Mouse (Mus musculus): ENCODE data around the gene Arl6ip5.
A peak's percentile ranks its signal among the peaks of the same experiment; 100 is the strongest.
"Not testable (repeated sequence)": the region's sequence is repeated elsewhere in the genome, so short reads cannot be mapped to it uniquely, and the experiment has no call there.

The Arl6ip5 gene

DNA sequence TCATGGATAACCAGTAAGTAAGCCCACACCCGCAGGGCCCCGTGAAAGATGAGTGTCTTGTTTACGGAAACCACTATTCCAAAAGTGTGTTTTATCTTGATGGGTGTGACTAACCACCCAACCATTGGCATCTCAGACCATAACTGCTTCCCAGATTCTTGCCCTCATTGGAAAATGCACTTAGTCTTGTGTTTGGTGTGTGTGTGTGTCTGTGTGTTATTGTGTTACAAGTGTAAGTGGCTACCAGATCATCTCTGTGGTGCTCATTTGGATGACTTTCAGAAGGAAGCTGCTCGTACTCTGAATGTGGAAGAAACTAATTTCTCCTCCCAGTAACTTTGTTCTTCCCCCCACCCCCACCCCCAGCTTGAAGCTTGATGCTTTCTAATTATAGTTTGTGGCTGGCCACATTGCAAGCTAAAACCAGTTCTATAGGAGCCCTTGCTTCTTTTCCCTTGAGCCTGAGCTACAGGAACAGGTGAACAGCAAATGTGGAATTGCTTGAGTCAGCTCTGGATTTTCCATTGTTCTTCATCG is 12.5 kb downstream of the Arl6ip5 start:
- no peak for DNase-seq (ENCODE audit: inconsistent age in 2 of 2, low spot score in 1 of 2)

DNA sequence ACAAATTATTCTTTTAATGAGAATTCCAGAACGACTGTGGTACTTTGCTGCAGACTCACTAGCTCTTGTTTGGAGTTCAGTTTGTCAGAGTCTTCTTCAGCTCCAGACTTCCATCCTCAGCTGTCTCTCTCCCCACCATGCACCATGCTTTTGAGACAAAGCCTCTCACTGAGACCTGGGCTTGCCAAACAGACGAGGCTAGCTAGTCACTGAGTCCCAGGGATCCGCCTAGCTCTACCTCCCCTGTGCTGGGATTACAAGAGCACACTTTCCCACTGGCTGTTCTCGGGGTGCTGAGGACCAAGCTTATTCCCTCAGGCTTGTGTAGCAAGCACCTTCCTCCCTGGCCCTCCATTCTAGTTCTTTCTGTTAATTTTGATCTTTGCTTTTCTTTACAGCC is 13.1 kb downstream of the Arl6ip5 start:
- DNase-seq (ENCODE audit: inconsistent age in 2 of 2, low spot score in 1 of 2) = no peak

DNA sequence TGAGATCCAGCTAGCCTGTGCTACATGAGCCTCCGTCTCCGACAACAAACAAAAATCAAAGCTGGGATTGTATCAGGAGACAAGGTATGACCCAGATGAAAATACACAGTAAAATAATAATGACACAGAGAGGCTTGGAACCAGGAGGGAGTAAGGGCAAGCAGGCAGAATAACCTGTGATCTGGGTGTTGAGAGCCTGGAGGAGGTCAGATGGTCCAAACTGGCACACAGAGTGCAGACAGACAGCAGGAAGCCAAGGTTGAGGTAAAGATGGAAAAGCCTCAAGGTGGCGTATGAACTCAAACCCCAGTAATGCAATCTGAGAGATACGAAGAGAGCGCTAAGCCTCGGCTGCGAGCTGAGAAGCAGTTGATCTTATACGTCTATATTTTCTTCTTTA is 14.0 kb downstream of the Arl6ip5 start:
- no peak for DNase-seq (ENCODE audit: inconsistent age in 2 of 2, low spot score in 1 of 2)

DNA sequence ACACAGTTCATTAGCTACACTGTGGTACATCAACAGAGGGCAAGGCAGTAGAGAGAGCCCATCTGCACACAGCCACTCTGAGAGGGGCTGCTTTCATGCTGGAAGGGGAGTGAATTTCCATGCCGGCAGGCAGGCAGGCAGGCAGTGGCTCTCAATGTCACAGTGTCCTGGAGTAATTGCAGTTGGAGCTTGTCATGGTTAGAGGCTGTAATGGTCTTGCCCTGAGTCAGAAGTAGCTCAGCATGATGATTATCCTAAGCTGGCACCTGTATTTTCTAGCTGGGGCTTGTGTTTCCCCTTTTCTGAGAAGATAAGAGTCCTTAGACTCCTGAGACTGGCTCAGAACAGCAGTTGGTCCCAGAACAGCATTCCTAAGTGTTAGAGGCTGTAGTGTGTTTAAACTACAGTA is 15.6 kb downstream of the Arl6ip5 start:
- DNase-seq (ENCODE audit: inconsistent age in 2 of 2, low spot score in 1 of 2) = no peak

DNA sequence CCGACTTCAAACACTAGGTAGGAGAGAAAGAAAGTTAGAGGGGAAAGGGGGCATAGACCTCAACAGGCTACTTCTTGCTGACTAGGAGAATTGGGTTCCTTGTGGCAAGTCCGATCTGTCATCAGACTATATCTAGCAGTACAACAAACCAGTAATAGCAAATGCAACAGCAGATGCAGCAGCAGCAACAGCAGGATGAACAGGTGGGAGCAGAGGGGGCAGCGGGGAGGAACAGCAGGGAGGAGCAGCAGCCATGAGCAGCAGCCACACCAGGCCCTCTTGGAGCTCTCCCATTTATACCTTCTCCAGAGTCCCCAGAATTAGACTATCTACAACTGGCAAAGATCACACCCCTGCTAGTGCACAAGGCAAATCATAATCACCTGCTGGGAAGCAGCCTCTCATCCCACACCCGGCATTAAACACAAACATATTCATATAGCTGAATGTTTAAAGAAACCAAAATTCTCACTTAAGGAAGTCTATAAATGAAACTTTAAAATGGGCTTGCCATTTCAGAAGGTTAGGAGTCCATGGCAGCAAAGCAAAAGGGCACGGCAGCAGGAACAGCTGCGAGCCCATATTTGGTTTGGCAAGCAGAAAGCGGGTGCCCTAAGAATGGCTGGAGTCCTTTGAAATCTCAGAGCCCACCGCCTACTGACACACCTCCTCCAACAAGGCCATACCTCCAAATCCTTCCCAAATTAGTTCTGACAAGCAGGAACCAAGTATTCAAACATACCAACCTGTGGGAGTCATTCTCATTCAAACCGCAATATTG is 16.8 kb downstream of the Arl6ip5 start:
- no peak for DNase-seq (ENCODE audit: inconsistent age in 2 of 2, low spot score in 1 of 2)

DNA sequence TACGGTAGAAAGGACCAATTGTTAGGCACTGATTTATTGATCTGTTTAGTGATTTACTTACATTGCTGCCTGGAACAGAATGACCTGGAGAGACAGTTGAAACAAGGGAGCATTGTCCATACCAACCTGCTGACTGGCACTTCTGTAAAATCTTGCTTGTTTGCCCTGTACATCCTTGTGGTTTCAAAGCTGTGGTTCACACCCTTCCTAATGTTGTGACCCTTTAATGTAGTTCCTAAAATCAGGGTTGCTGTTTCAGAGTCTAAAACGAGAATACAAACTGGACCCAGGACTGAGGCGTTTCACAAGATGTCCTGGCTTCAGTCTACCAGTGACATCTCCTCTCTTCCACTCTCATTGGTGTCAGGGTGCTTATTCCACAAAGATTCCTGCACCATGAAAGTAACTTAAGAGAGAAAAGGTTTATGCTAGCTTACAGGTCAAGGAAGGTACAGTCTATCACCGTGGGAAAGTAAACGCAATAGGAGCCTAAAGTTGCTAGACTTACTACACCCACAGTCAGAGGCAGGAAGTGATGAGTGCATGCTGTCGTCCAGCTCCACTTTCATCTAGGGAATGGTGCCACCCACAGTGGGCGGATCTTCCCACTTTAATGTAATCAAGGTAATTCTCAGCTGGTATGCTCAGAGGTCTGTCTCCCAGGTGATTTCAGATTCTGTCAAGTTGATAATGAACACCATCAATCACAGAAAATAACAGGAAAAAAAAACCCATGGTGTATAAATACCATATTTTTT is 24.6 kb downstream of the Arl6ip5 start:
- DNase-seq (ENCODE audit: inconsistent age in 2 of 2, low spot score in 1 of 2) = no peak

DNA sequence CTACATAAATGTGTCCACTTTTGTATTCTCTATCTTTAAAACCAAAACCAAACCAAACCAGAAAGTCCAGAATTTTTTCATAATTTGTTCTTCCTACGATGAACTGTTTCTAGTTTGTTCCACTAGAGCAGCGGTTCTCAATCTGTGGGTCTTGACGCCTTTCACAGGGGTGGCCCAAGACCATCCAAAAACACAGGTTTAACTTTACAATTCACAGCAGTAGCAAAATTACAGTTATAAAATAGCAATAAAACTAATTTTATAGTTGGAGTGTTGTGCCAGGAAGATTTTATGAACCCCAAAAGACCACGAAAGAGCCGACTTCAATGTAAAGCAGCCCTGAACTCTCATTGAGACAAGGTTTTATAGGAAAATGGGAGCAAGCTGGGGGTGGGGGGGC is 25.6 kb downstream of the Arl6ip5 start:
- no peak for DNase-seq (ENCODE audit: inconsistent age in 2 of 2, low spot score in 1 of 2)

DNA sequence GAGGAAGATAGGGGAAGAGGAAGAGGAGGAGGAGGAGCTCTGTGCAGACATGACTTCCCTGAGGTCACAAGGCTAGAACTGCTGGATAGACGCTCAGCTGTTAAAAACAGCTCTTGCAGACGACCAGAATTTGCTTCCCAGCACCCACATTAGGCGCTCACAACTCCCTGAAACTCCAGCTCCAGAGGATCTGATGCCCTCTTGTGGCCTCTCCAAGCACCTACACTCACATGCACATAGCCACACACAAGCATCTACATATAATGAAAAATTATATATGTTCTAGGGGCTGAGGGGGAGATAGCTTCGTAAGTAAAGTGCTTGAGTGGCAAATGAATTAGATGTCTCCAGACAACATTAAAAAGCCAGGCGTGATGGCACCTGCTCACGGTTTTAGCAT is 28.9 kb downstream of the Arl6ip5 start:
- DNase-seq (ENCODE audit: inconsistent age in 2 of 2, low spot score in 1 of 2) = no peak

DNA sequence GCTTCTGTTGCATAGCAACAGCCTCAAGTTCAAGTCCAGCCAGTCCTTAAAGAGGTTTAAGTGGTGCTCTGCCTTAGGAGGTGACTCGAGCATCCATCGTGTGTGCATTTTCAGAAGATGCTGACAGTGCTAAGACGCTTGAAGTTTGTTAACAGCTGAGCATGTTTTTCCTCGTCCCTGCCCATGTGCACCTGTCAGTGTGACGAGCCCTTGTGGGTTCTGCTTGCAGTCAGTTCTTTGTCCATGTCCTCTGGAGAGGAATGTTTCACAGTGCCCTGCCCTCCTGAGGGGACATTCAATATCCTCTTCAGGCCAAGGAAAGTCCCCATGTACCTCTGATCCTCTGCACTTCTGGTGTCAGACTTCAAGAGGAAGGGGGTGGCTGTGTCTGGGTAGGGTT is 29.6 kb downstream of the Arl6ip5 start:
- no peak for DNase-seq (ENCODE audit: inconsistent age in 2 of 2, low spot score in 1 of 2)

DNA sequence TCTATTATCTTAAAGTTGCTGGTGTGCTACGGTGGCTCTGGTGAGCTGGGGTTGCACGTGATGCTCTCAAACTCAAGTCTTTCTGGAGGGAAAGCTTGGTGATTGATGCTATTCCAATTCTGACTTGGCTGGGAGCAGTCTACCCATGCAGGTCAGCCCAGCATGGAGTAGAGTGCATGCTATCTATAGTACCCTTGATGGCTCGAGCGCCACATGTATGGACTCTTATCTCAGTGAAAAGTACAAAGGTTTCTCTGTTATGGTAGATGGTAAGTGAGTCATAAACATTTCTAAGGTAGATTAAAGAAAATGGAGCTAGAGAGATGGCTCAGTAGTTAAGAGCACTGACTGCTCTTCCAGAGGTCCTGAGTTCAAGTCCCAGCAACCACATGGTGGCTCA is 32.0 kb downstream of the Arl6ip5 start:
- no peak for DNase-seq (ENCODE audit: inconsistent age in 2 of 2, low spot score in 1 of 2)

DNA sequence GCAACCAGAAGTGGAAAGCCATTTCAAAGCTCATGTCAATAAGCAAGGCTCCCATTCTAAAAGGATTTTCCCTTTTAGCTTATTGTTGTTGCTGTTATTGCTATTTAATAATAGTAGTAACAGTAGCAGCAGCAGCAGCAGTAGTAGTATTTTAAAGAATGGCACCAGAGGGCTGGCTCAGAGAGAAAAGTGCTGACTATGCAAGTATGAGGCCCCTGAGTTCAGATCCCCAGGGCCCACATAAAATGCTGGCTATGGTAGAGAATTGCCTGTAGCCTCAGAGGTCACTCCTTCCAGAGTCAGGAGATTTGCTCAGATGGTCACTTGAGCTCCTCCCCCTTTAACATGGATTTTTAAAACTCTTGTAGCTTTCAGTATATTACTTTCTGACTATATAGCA is 34.7 kb downstream of the Arl6ip5 start:
- no peak for DNase-seq (ENCODE audit: inconsistent age in 2 of 2, low spot score in 1 of 2)

DNA sequence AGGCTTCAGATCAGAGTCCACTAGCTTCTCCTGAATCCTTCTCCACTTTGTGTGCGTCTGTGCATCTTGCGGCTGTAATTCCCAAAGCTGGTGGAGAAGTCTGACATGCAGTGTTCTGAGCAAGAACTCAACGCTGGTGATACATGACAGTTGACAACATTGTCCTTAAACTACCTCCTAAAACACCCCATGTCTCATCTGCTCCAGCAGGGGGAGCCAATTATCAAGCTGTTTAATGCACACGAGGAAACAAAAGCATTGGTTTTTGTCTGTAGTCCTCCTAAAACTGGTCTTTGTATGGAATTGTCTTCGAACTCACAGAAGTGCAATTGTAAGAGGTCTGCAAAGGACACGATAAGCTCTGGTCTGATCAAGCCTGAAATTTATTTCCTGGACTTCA is 40.5 kb downstream of the Arl6ip5 start:
- DNase-seq (ENCODE audit: inconsistent age in 2 of 2, low spot score in 1 of 2) = peak; percentile 42 to 86

DNA sequence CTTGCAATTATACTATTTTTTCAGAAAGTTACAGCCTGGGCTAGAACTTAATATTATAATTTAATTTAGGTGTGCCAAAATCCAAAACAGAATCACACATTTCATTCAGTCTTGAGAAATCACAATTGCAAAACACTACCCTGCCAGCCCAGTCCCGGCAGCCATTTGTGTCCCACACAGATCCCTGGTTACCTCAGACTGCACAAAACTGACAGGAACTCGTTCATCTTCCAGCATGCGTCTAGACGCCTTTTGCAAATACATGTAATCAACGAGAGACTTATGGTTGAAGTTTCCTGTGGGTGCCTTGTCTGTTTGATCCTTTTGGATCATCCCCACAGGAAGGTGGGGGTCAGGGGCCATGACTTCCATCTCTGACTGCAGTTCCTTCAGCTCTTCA is 41.6 kb downstream of the Arl6ip5 start:
- DNase-seq (ENCODE audit: inconsistent age in 2 of 2, low spot score in 1 of 2) = peak in 1 of 2 experiments; percentile 35

DNA sequence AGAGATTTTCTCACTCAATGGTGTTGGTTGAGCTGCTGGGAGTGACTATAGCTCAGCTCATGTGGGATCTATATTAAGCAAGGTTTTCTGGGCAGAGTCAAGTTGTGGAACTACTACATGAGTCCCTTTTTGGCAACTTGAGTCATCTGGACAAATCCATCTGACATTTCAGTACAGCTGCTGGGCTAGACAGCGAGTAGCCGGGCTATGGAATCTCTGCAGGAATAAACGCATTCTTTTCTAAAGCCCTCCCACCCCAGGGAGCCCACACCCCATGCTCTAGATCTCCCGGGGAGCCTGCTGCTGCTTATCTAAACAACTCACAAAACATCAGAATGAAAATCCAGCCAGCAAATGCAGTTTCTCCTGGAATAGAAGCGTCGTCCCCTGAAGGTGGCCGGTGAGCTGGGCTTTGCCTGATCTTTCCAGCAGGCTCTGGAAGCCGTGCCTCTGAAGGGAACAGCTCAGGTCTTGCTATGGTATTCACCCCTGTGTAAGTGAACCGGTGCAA is 42.3 kb downstream of the Arl6ip5 start, which contains the start of gene Lmod3:
Gene Lmod3, minus strand, starts transcription at position 49 of the 511 bp plus-strand sequence.
- no peak for DNase-seq (ENCODE audit: inconsistent age in 2 of 2, low spot score in 1 of 2)

DNA sequence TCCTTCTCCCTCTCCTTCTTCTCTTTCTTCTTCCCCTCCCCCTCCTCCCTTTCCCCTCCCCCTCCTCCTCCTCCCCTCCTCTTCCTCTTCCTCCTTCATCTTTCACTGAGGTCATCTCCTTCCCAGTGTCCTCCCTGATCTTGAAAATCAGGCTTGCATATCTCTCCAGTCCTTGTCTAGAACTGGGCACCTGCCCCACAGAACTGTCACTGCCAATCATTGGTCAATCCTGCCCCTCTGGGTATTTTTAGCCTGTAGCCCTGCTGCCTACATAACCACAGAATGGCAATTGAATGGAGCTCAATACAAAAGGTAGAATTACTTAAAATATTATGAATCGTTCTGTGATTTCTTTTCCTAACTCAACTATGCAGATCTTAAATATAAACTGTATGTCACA is 48.0 kb downstream of the Arl6ip5 start:
- DNase-seq (ENCODE audit: inconsistent age in 2 of 2, low spot score in 1 of 2) = no peak

DNA sequence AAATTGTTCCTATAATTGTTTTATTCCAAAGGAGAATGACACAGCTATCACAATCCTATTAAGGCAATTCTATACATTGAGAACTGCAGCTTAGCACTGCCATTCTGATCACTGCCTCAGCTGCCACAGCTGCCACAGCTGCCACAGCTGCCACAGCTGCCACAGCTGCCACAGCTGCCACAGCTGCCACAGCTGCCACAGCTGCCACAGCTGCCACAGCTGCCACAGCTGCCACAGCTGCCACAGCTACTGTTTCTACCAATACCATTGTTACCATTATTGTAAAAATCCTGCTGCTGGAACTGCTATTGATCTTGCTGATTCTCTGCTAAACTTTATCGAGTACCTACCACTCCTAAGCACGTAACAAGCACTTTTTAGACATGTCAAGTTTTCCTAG is 49.4 kb downstream of the Arl6ip5 start:
- not testable (repeated sequence) for DNase-seq (ENCODE audit: inconsistent age in 2 of 2, low spot score in 1 of 2)

DNA sequence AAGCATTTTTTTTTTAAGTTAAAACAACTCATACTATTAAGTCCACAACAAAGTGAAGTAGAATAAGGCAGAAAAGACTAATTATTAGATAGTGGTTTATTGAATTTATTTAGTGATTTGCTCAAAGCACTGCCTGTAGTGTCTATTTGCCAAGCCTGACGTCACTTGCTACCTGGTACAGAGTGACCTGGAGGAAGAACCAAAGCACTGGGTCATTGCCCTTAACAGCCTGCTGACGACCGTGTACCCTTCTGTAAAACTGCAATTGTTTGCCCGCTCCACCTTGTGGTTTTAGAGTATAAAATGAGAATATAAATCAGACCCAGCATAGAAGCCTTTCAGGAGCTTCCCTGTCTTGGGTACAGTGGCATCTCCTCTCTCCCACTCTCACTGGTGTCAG is 51.7 kb downstream of the Arl6ip5 start:
- no peak for DNase-seq (ENCODE audit: inconsistent age in 2 of 2, low spot score in 1 of 2)

DNA sequence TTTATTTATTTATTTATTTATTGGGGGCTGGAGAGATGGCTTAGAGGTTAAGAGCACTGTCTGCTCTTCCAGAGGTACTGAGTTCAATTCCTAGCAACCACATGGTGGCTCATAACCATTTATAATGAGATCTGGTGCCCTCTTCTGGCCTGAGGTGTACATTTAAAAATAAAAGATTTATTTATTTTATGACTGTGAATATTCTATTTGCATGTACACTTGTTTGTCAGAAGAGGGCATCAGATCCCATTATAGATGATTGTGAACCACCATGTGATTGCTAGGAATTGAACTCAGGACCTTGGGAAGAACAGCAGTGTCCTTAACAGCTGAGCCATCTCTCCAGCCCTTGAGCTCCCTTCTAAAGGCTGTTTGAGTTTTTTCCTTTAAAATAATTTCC is 53.3 kb downstream of the Arl6ip5 start:
- DNase-seq (ENCODE audit: inconsistent age in 2 of 2, low spot score in 1 of 2) = not testable (repeated sequence)

DNA sequence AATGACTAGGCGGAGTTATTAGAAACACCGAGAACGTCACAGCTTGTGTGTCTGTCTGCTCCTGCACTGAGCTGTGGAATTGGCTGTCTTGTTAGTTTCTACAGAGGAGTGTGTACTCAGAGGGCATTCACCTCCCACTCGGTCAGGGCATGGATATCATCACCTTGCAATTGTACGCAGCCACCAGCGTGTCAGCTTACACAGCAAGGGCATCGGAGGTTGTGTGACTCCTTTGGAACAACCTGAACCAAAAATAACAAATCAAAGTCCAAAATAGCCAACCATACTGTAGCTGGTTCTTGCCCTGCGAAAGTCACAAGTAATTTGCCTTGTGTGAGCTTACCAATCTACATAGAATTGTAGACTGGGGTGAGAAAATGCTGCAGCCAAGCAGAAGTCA is 54.8 kb downstream of the Arl6ip5 start:
- DNase-seq (ENCODE audit: inconsistent age in 2 of 2, low spot score in 1 of 2) = no peak

DNA sequence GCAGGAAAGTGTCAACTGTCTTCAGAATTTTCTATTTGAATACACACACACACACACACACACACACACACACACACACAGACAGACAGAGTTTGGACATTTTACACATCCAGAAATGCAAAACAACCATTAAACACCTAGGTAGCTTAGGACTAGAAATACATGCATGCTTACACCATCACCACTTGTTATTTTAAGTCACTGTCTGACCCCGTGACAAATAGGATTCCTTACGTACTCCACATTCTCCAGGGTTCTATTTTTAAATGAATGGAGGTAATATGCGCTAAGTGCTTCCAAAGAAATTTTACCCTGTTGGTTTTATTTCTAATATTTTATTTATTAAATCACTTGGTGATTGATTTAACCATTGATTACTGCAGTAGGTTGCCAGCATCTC is 55.2 kb downstream of the Arl6ip5 start:
- DNase-seq (ENCODE audit: inconsistent age in 2 of 2, low spot score in 1 of 2) = no peak

DNA sequence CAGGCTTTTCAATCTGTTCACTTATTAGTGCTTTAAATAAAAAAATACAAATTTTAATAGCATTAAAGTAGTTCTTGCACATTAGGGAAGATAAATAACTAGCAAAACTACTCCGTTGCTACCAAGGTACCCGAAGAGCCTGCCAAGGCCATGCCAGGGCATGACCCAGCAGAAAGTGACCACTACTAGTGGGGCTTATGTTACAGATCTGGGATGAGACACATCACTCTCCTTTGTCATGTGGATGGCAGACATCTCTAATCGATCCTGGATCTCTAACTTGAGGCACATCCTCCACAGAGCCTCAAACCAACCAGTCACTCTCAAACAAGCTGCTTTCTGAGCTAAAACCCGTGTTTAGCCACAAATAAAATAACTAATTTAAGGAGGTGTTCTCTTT is 56.2 kb downstream of the Arl6ip5 start:
- no peak for DNase-seq (ENCODE audit: inconsistent age in 2 of 2, low spot score in 1 of 2)

DNA sequence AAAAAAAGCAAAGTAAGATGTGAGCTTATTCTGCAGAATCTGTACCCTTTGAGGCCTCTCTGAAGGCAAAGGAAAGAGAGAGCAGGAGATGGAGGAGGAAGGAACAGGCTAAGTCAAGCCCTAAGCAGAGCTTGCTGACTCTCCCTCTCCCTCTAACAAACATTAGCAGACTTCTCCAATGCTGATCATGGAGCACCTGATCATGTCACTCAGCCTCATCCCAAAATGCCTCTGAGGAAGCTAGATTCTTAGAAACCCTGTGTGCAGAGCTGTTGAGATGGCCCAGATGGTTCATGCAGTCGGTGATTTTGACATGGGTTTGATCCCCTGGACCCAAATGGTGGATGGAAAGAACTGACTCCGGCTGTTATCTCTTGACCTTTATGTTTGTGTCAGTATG is 56.6 kb downstream of the Arl6ip5 start:
- DNase-seq (ENCODE audit: inconsistent age in 2 of 2, low spot score in 1 of 2) = no peak

Measured in adrenal gland, adult (tissue).